Mouse (Mus musculus): ENCODE results near the gene Tagap1. TPM values are rescaled to one million over a fixed set of nuclear protein-coding genes. Genes with fewer than 3 reads are reported as not detected.
A peak's percentile ranks its signal among the peaks of the same experiment; 100 is the strongest.
"Not testable (repeated sequence)": the region's sequence is repeated elsewhere in the genome, so short reads cannot be mapped to it uniquely, and the experiment has no call there.

Tagap1 gene
- polyA plus RNA-seq, 2 experiments: 11.2 to 12.4 TPM

DNA sequence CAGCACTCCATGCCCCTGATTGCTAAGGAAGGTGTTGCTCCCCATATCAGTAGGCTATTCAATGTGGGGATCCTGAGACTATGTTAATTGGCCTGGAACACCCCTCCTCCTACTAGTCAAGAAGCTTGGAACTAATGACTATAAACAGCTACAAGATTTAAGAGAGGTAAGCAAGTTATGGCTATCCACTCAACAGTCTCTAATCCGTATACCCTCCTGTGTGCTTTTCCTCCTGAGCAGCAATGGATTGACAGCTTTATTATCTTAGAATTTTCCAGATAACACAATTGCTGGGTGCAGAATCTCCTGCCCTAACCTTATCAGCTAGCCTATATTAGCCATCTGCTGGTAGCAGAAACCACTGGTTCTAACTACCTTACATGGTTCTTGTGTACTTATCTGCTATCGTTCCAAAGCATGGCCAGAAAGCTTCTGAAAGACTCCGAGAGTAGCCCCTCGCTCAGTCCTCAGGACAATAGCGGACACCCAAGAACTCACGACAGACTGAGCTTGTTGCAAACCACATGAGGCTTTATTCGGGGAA, 40.5 kb downstream of the Tagap1 start:
- not testable (repeated sequence) for H3K9ac ChIP-seq (replicated peaks); H3K27ac ChIP-seq; H3K4me3 ChIP-seq (ENCODE audit: insufficient read depth in 1 of 2, low read depth in 2 of 2, low read length in 2 of 2); H3K4me2 ChIP-seq (ENCODE audit: low read depth); H3K4me1 ChIP-seq (replicated peaks; ENCODE audit: control insufficient read depth in 2 of 2, insufficient read depth in 2 of 2, low read length in 1 of 2); H3K27me3 ChIP-seq (ENCODE audit: control insufficient read depth, insufficient read depth, low read length); H3K36me3 ChIP-seq (replicated peaks; ENCODE audit: control insufficient read depth, insufficient read depth, low read depth); H3K9me3 ChIP-seq (ENCODE audit: control insufficient read depth, low read length); DNase-seq (ENCODE audit: low read depth in 3 of 3, low spot score in 3 of 3)
- WGBS (ENCODE audit: insufficient replicate concordance): 42% methylated on average over 7 of the region's 7 CpGs
- peak; percentile 28; the same call in 1 of the 2 replicates for ATAC-seq (ENCODE audit: insufficient read depth)

DNA sequence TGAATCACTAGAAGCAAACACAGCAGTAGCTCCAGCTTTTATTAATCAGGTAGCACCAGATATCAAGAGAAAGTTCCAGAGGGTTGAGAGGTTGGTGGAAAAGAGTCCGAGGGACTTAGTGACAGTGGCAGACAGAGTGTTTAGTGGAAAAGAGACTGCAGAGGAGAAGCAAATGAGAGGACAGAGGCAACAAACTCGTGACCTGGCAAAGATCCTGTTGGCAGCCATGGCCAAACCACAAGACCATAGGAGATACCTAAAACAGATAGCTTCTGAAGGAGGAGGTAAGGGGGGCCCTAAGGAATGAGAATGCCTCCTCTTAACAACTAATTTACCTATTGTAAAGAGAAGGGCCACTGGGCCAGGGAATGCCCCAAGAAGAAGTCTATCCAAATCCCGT, 41.6 kb downstream of the Tagap1 start:
- H3K36me3 ChIP-seq (replicated peaks; ENCODE audit: control insufficient read depth, insufficient read depth, low read depth); H3K4me2 ChIP-seq (ENCODE audit: low read depth); ATAC-seq (ENCODE audit: insufficient read depth); H3K9ac ChIP-seq (replicated peaks); H3K9me3 ChIP-seq (ENCODE audit: control insufficient read depth, low read length); H3K27ac ChIP-seq; DNase-seq (ENCODE audit: low read depth in 3 of 3, low spot score in 3 of 3); H3K4me1 ChIP-seq (replicated peaks; ENCODE audit: control insufficient read depth in 2 of 2, insufficient read depth in 2 of 2, low read length in 1 of 2); H3K27me3 ChIP-seq (ENCODE audit: control insufficient read depth, insufficient read depth, low read length); H3K4me3 ChIP-seq (ENCODE audit: insufficient read depth in 1 of 2, low read depth in 2 of 2, low read length in 2 of 2): not testable (repeated sequence)
- 38% methylated on average over 3 of the region's 3 CpGs for WGBS (ENCODE audit: insufficient replicate concordance)

- not testable (repeated sequence) for H3K4me1 ChIP-seq (replicated peaks; ENCODE audit: control insufficient read depth in 2 of 2, insufficient read depth in 2 of 2, low read length in 1 of 2); H3K27ac ChIP-seq; H3K36me3 ChIP-seq (replicated peaks; ENCODE audit: control insufficient read depth, insufficient read depth, low read depth); H3K27me3 ChIP-seq (ENCODE audit: control insufficient read depth, insufficient read depth, low read length); H3K9ac ChIP-seq (replicated peaks); ATAC-seq (ENCODE audit: insufficient read depth); H3K4me3 ChIP-seq (ENCODE audit: insufficient read depth in 1 of 2, low read depth in 2 of 2, low read length in 2 of 2); H3K4me2 ChIP-seq (ENCODE audit: low read depth); DNase-seq (ENCODE audit: low read depth in 3 of 3, low spot score in 3 of 3); H3K9me3 ChIP-seq (ENCODE audit: control insufficient read depth, low read length)
- WGBS (ENCODE audit: insufficient replicate concordance): 94% methylated on average over 2 of the region's 4 CpGs
These were observed 45.7 kb downstream of the Tagap1 start for GRCm38 (mm10) chr17:6915282-6915681.

GRCm38 (mm10) chr17:6914066-6914465, 46.9 kb downstream of the Tagap1 start:
- H3K4me3 ChIP-seq (ENCODE audit: insufficient read depth in 1 of 2, low read depth in 2 of 2, low read length in 2 of 2); DNase-seq (ENCODE audit: low read depth in 3 of 3, low spot score in 3 of 3); H3K4me1 ChIP-seq (replicated peaks; ENCODE audit: control insufficient read depth in 2 of 2, insufficient read depth in 2 of 2, low read length in 1 of 2); H3K9ac ChIP-seq (replicated peaks); ATAC-seq (ENCODE audit: insufficient read depth); H3K27me3 ChIP-seq (ENCODE audit: control insufficient read depth, insufficient read depth, low read length); H3K27ac ChIP-seq; H3K4me2 ChIP-seq (ENCODE audit: low read depth); H3K36me3 ChIP-seq (replicated peaks; ENCODE audit: control insufficient read depth, insufficient read depth, low read depth); H3K9me3 ChIP-seq (ENCODE audit: control insufficient read depth, low read length): not testable (repeated sequence)
- WGBS (ENCODE audit: insufficient replicate concordance): 55% methylated on average over 1 of the region's 6 CpGs

Other genes starting within 250 kb of the Tagap1 start
- gene Ezr, start 178.4 kb downstream of the Tagap1 start, polyA plus RNA-seq (2012; rRNA removed): 17.6 and 31.2 TPM in 2 replicates
- gene Ezr, start 178.4 kb downstream of the Tagap1 start, polyA plus RNA-seq (2014; fragmentation: Nextera tagmentation; extraction: Ambion mirVana): 41.7 and 52.8 TPM in 2 replicates
- gene Rsph3b, start 12.5 kb downstream of the Tagap1 start, polyA plus RNA-seq (2012; rRNA removed): 4.5 and 5.4 TPM in 2 replicates
- gene Rsph3b, start 12.5 kb downstream of the Tagap1 start, polyA plus RNA-seq (2014; fragmentation: Nextera tagmentation; extraction: Ambion mirVana): 11.0 and 14.0 TPM in 2 replicates
- gene Rnaset2b, start 9.5 kb upstream of the Tagap1 start, polyA plus RNA-seq (2012; rRNA removed): 39.4 and 63.3 TPM in 2 replicates
- gene Rnaset2b, start 9.5 kb upstream of the Tagap1 start, polyA plus RNA-seq (2014; fragmentation: Nextera tagmentation; extraction: Ambion mirVana): 94.6 and 108 TPM in 2 replicates
- gene Gm49721, start 17.7 kb upstream of the Tagap1 start, polyA plus RNA-seq (2012; rRNA removed): 0.10 and 0.15 TPM in 2 replicates
- 0.06 TPM in 1 of 2 replicates, not detected in the other for gene Gm49721, start 17.7 kb upstream of the Tagap1 start, polyA plus RNA-seq (2014; fragmentation: Nextera tagmentation; extraction: Ambion mirVana)
- not detected in 2 replicates for gene Gm1604a, start 64.4 kb upstream of the Tagap1 start, polyA plus RNA-seq (2012; rRNA removed)
- gene Gm1604a, start 64.4 kb upstream of the Tagap1 start, polyA plus RNA-seq (2014; fragmentation: Nextera tagmentation; extraction: Ambion mirVana): 0.14 TPM in 1 of 2 replicates, not detected in the other
- 1.0 and 1.1 TPM in 2 replicates for gene Rps6ka2, start 209.0 kb upstream of the Tagap1 start, polyA plus RNA-seq (2012; rRNA removed)
- 0.89 and 1.2 TPM in 2 replicates for gene Rps6ka2, start 209.0 kb upstream of the Tagap1 start, polyA plus RNA-seq (2014; fragmentation: Nextera tagmentation; extraction: Ambion mirVana)

Measured in liver, embryonic 14.5 days (tissue).